Mouse (Mus musculus) lung, embryonic 16.5 days (tissue): ENCODE results near the gene Neu4. TPM values are rescaled to one million over a fixed set of nuclear protein-coding genes. Genes with fewer than 3 reads are reported as not detected.
"Not testable (repeated sequence)": the region's sequence is repeated elsewhere in the genome, so short reads cannot be mapped to it uniquely, and the experiment has no call there.

Experiments
- ATAC-seq: fragments of 200-750 bp; cut with Nextera tagmentation; 2 replicates; pipeline ENCODE4 v1.8.0; 2017; ENCODE audit warnings: low read depth, mild to moderate bottlenecking, moderate library complexity
- H3K27ac ChIP-seq: fragments of 300-500 bp; sonication (generic); 2 replicates; pipeline ENCODE4 v1.5.1; 2014; ENCODE audit warnings: mild to moderate bottlenecking, control low read depth, low read length
- H3K27me3 ChIP-seq: fragments of 300-500 bp; sonication (generic); 2 replicates; pipeline ENCODE4 v1.6.1; 2014; ENCODE audit warnings: low read depth, low read length, mixed read lengths; ENCODE audit not compliant: control insufficient read depth, insufficient read depth
- H3K36me3 ChIP-seq: fragments of 300-500 bp; sonication (generic); 2 replicates; pipeline ENCODE4 v1.6.1; 2014; ENCODE audit warnings: low read length; ENCODE audit not compliant: control insufficient read depth, insufficient read depth
- H3K4me1 ChIP-seq: fragments of 300-500 bp; sonication (generic); replicated peaks from 2 replicates; pipeline ENCODE4 v1.6.1; 2014; ENCODE audit warnings: low read length, mixed read lengths; ENCODE audit not compliant: control insufficient read depth, insufficient read depth
- H3K4me2 ChIP-seq: fragments of 300-500 bp; sonication (generic); 2 replicates; pipeline ENCODE4 v1.6.1; 2014; ENCODE audit warnings: low read depth, low read length, control low read depth
- H3K4me3 ChIP-seq: fragments of 300-500 bp; sonication (generic); 2 replicates; pipeline ENCODE4 v1.5.1; 2014; ENCODE audit warnings: mild to moderate bottlenecking, low read length, control low read depth
- H3K9ac ChIP-seq: fragments of 300-500 bp; sonication (generic); 2 replicates; pipeline ENCODE4 v1.6.1; 2014; ENCODE audit warnings: low read length, control low read depth
- H3K9me3 ChIP-seq: fragments of 300-500 bp; sonication (generic); 2 replicates; pipeline ENCODE4 v1.6.1; 2016; ENCODE audit warnings: low read length; ENCODE audit not compliant: control insufficient read depth
- WGBS: fragments of 180-500 bp; shearing (Covaris S2); extraction: QIAGEN DNeasy Blood & Tissue Kit; methylation state at CpG from one replicate; pipeline ENCODE4 v1.1.7; 2014; 5-methylcytosine and 5-hydroxymethylcytosine counted together
- polyA plus RNA-seq: library from polyadenylated mRNA; unstranded; fragments of >200 nt; fragmentation: Nextera tagmentation; extraction: Ambion mirVana; gene quantifications from 2 replicates; pipeline ENCODE4 v1.2.1, GENCODE M21; 2015

Gene Neu4
- polyA plus RNA-seq, result not detected in 2 replicates

GRCm38 (mm10) chr1:94020151-94020550, at the start of gene Neu4:
TSS of gene Neu4 (plus strand) at chr1:94020451.
- no peaks in the 10 kb centered on the region for H3K36me3 ChIP-seq
- no peak for ATAC-seq
- H3K9me3 ChIP-seq, result no peaks in the 10 kb centered on the region
- H3K27me3 ChIP-seq, result no peaks in the 10 kb centered on the region
- H3K4me1 ChIP-seq, result no peaks in the 10 kb centered on the region
- H3K4me3 ChIP-seq, result no peak within 1 kb of the TSS
- no peak within 1 kb of the TSS for H3K4me2 ChIP-seq
- H3K9ac ChIP-seq, result no peak within 1 kb of the TSS
- no peak within 1 kb of the TSS for H3K27ac ChIP-seq
- 81% methylated on average over 6 of the region's 6 CpGs for WGBS

DNA sequence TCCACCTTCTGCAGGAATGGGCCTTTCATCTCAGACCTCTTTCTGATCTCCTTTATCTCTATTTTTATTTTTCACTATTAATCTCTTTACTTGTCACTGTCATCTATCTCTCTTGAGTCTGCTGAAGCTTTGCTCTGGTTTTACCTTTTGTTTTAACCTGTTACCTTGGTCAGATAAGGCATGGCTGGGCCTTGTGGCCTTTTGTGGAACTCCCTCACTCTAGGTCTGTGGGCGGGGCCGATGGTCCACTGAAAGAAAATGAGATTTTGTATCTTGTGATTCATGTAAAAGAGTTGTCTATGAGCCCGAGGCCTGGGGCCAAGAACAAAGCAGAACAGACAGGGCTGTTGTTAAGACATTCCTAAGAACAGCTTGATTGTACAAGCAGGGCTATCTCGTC, 49.5 kb upstream of the Neu4 start:
- H3K4me3 ChIP-seq, H3K27me3 ChIP-seq, H3K9me3 ChIP-seq, H3K9ac ChIP-seq, H3K36me3 ChIP-seq, H3K4me2 ChIP-seq, H3K27ac ChIP-seq, H3K4me1 ChIP-seq, ATAC-seq: not testable (repeated sequence)
- WGBS, result no CpG with 5 or more reads among the region's 4 CpGs

DNA sequence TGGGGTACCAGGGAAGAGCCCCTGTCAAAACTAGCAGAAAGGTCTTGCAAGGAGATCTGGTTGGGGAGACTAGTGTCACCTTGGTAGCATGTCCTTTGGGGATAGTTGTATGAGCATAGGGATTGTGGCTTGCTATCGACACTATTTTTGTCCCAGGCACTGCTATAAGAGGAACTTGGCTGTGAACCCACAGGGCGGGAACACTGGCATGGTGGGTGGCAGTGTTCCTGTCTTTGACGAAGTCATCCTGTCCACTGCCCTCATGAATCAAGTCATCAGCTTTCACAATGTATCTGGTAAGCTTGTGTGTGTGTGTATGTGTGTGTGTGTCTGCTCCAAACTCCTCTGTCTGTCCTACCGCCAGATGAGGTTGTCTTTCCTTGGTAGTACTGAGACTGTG, 44.5 kb upstream of the Neu4 start:
- ATAC-seq, H3K9me3 ChIP-seq, H3K4me2 ChIP-seq, H3K27ac ChIP-seq, H3K4me3 ChIP-seq, H3K4me1 ChIP-seq, H3K27me3 ChIP-seq, H3K9ac ChIP-seq, H3K36me3 ChIP-seq: not testable (repeated sequence)
- WGBS, result no CpG with 5 or more reads among the region's 4 CpGs

GRCm38 (mm10) chr1:93978287-93978686, 42.0 kb upstream of the Neu4 start:
- not testable (repeated sequence) for H3K27me3 ChIP-seq, ATAC-seq, H3K4me1 ChIP-seq, H3K4me2 ChIP-seq, H3K27ac ChIP-seq, H3K4me3 ChIP-seq, H3K36me3 ChIP-seq, H3K9me3 ChIP-seq, H3K9ac ChIP-seq
- WGBS, result no CpG with 5 or more reads among the region's 7 CpGs

DNA sequence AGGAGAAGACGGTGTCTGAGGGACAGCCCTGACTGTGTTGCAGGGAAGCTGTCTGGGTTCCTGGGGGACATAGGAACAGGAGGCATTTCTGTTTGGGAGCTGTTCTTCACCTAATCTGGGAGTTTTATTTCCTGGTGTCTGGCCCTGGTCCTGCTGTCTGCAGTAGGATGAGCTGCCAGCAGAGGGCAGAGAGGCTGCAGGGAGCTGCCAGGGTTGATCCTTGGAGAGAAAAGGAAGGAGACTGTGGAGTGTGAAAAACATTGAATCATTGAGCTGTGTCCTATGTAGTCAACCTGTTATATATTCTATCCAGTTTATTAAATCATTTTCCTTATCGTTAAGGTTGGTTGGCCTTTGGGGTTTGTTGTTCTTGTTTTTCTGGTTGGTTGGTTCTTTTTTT, 39.3 kb upstream of the Neu4 start:
- H3K4me3 ChIP-seq, H3K27ac ChIP-seq, H3K9ac ChIP-seq, H3K36me3 ChIP-seq, H3K4me2 ChIP-seq, H3K9me3 ChIP-seq, H3K4me1 ChIP-seq, H3K27me3 ChIP-seq, ATAC-seq: not testable (repeated sequence)
- no CpG with 5 or more reads among the region's 2 CpGs for WGBS

DNA sequence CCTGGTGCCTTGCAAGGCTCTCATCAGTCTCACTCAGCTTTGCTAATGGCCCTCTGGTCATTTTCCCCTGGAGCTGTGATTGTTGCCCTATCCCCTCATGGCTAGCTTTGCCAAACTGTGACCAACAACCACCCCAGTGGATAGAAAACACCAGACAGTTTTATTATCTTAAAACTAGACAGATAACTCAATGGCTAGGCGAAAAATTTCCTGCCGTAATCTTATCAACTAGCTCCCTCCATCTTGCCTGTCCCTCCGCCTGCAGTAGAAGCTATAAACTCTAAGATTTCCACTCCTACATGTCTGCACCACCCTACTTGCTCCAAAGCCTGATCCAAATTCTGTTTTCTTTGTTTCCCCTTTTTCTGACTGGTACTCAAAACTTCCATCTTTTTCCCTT, 34.1 kb upstream of the Neu4 start:
- ATAC-seq, result no peak
- no peaks in the 10 kb centered on the region for H3K4me1 ChIP-seq
- 72% methylated on average over 3 of the region's 3 CpGs for WGBS

DNA sequence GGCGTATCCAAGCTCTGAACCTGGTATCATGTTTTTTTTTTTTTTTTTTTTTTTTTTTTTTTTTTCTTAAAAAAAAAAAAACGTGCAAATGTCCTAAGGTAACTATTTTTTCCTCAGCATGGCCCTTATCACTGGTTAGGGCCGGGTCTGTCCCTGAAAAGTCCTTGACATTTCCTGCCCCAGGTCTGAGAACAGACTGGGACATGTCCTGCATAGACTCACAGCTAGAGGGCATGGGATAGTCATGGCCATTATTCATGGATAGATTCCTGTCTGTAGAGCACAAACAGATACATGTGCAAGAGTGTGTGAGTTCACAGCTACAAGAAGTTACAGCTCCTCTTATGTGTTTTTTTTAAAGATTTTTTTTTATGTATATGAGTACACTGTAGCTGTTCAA, 31.5 kb upstream of the Neu4 start:
- WGBS, result 55% methylated on average over 3 of the region's 3 CpGs
- H3K27ac ChIP-seq, result no peak overlapping the region
- no peak overlapping the region for H3K4me3 ChIP-seq
- H3K9ac ChIP-seq, result no peak overlapping the region
- no peak for ATAC-seq
- H3K36me3 ChIP-seq, result no peaks in the 10 kb centered on the region
- H3K4me1 ChIP-seq, result no peaks in the 10 kb centered on the region
- no peaks in the 10 kb centered on the region for H3K9me3 ChIP-seq
- H3K4me2 ChIP-seq, result no peak overlapping the region
- no peaks in the 10 kb centered on the region for H3K27me3 ChIP-seq

More for the DNA sequence above, 34.1 kb upstream of the Neu4 start:
- Histone ChIP-seq H3K4me2 (no peak overlapping the region), H3K9me3 (no peaks in the 10 kb centered on the region), H3K36me3 (no peaks in the 10 kb centered on the region), H3K9ac (no peak overlapping the region), H3K27me3 (no peaks in the 10 kb centered on the region), H3K4me3 (no peak overlapping the region), H3K27ac (no peak overlapping the region)

- not testable (repeated sequence) for H3K4me1 ChIP-seq, H3K4me3 ChIP-seq, ATAC-seq, H3K36me3 ChIP-seq, H3K4me2 ChIP-seq, H3K27me3 ChIP-seq, H3K9me3 ChIP-seq, H3K9ac ChIP-seq, H3K27ac ChIP-seq
- 77% methylated on average over 7 of the region's 8 CpGs for WGBS
These were observed 30.0 kb upstream of the Neu4 start, which contains the start of gene Gal3st2c for GRCm38 (mm10) chr1:93990209-93990608. TSS of gene Gal3st2c (plus strand) at chr1:93990509.

DNA sequence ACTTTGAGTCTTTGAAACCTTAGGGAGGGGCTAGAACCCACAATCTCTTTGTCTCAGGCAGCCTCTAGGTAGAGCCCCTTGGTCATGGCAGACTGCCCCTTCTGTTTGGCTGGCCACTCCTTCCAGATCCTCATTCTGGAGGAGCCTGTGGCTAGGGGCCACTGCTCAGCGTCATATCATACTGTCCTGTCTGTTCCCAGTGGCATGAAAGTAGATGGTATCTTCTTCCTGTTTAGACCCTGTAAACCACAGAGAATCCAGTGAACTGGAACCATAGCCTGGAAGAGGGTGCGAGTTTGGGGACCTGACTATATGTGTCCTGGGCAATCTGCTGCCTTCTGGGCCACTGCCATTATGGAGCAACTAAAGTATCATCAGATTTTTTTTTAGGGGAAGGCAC, 29.2 kb upstream of the Neu4 start:
- not testable (repeated sequence) for H3K36me3 ChIP-seq, H3K27ac ChIP-seq, ATAC-seq, H3K4me1 ChIP-seq, H3K4me3 ChIP-seq, H3K27me3 ChIP-seq, H3K9ac ChIP-seq, H3K9me3 ChIP-seq, H3K4me2 ChIP-seq
- WGBS, result 56% methylated on average over 2 of the region's 2 CpGs

- H3K4me1 ChIP-seq, H3K9ac ChIP-seq, H3K4me3 ChIP-seq, H3K27ac ChIP-seq, H3K4me2 ChIP-seq, H3K36me3 ChIP-seq, ATAC-seq, H3K27me3 ChIP-seq, H3K9me3 ChIP-seq: not testable (repeated sequence)
- WGBS, result 66% methylated on average over 3 of the region's 3 CpGs
These were observed 28.8 kb upstream of the Neu4 start for GRCm38 (mm10) chr1:93991491-93991890.
